Mouse (Mus musculus): ENCODE data around the gene Adarb1. TPM values are rescaled to one million over a fixed set of nuclear protein-coding genes. Genes with fewer than 3 reads are reported as not detected.
A peak's percentile ranks its signal among the peaks of the same experiment; 100 is the strongest.

The Adarb1 gene
- polyA plus RNA-seq, 1 experiment from 2014 or later = 6.9 TPM

GRCm38 (mm10) chr10:77255676-77256075 lies 162.4 kb downstream of the Adarb1 start:
- TF ChIP-seq CTCF (IDR thresholded peaks at IDR 0.05; ENCODE audit: low read depth) = no peak
- no peak for TF ChIP-seq EP300 (optimal IDR thresholded peaks at IDR 0.05)
- Histone ChIP-seq H3K36me3 (ENCODE audit: control insufficient read depth, insufficient read depth, low read length) (no peaks in the 10 kb centered on the region), H3K4me3 (ENCODE audit: low read depth, low read length) (no peak overlapping the region), H3K9me3 (ENCODE audit: control insufficient read depth, low read length) (no peaks in the 10 kb centered on the region), H3K27ac (replicated peaks) (no peak overlapping the region), H3K9ac (ENCODE audit: low read length) (no peak overlapping the region), H3K4me1 (replicated peaks; ENCODE audit: control insufficient read depth, insufficient read depth) (peaks cover 10% of the 10 kb centered on the region; the same call in 1 of the 2 replicates), H3K4me2 (replicated peaks; ENCODE audit: low read depth) (no peak overlapping the region), H3K27me3 (ENCODE audit: control insufficient read depth, insufficient read depth, low read length) (no peaks in the 10 kb centered on the region)
- no peak for ATAC-seq (ENCODE audit: low FRiP score, low TSS enrichment)
- no peak for DNase-seq (ENCODE audit: low spot score)
- 63% methylated on average over 3 of the region's 3 CpGs for WGBS

GRCm38 (mm10) chr10:77255231-77255630 lies 162.8 kb downstream of the Adarb1 start:
- 0 out of 2 replicates have a peak overlapping the region, but pooled peaks have one; percentile 36 for H3K27ac ChIP-seq (replicated peaks)
- no peaks in the 10 kb centered on the region for H3K36me3 ChIP-seq (ENCODE audit: control insufficient read depth, insufficient read depth, low read length)
- H3K4me1 ChIP-seq (replicated peaks; ENCODE audit: control insufficient read depth, insufficient read depth) = peaks cover 10% of the 10 kb centered on the region; the same call in 1 of the 2 replicates
- no peak overlapping the region for H3K4me2 ChIP-seq (replicated peaks; ENCODE audit: low read depth)
- 81% methylated on average over 3 of the region's 3 CpGs for WGBS
- ATAC-seq (ENCODE audit: low FRiP score, low TSS enrichment) (no peak), DNase-seq (ENCODE audit: low spot score) (no peak)
- H3K4me3 ChIP-seq (ENCODE audit: low read depth, low read length) = no peak overlapping the region
- H3K9ac ChIP-seq (ENCODE audit: low read length) = no peak overlapping the region
- no peaks in the 10 kb centered on the region for H3K9me3 ChIP-seq (ENCODE audit: control insufficient read depth, low read length)
- no peaks in the 10 kb centered on the region for H3K27me3 ChIP-seq (ENCODE audit: control insufficient read depth, insufficient read depth, low read length)
- no peak for TF ChIP-seq EP300 (optimal IDR thresholded peaks at IDR 0.05)
- no peak for TF ChIP-seq CTCF (IDR thresholded peaks at IDR 0.05; ENCODE audit: low read depth)

- 3% methylated on average over 4 of the region's 4 CpGs for WGBS
- Histone ChIP-seq H3K9me3 (ENCODE audit: control insufficient read depth, low read length) (no peaks in the 10 kb centered on the region), H3K4me2 (replicated peaks; ENCODE audit: low read depth) (no peak overlapping the region), H3K9ac (ENCODE audit: low read length) (no peak overlapping the region), H3K4me3 (ENCODE audit: low read depth, low read length) (no peak overlapping the region), H3K36me3 (ENCODE audit: control insufficient read depth, insufficient read depth, low read length) (no peaks in the 10 kb centered on the region), H3K27me3 (ENCODE audit: control insufficient read depth, insufficient read depth, low read length) (no peaks in the 10 kb centered on the region), H3K4me1 (replicated peaks; ENCODE audit: control insufficient read depth, insufficient read depth) (peaks cover 10% of the 10 kb centered on the region; the same call in 1 of the 2 replicates), H3K27ac (replicated peaks) (peak overlapping the region; percentile 87; the same call in 1 of the 2 replicates)
- DNase-seq (ENCODE audit: low spot score) = peak; percentile 78
- peak; percentile 33 for ATAC-seq (ENCODE audit: low FRiP score, low TSS enrichment)
- TF ChIP-seq EP300 (optimal IDR thresholded peaks at IDR 0.05) (no peak), CTCF (IDR thresholded peaks at IDR 0.05; ENCODE audit: low read depth) (peak; percentile 99)
Observed at GRCm38 (mm10) chr10:77252790-77253189, 165.3 kb downstream of the Adarb1 start.

GRCm38 (mm10) chr10:77251784-77252539 lies 166.1 kb downstream of the Adarb1 start:
- no peaks in the 10 kb centered on the region for H3K9me3 ChIP-seq (ENCODE audit: control insufficient read depth, low read length)
- ATAC-seq (ENCODE audit: low FRiP score, low TSS enrichment) (peak; percentile 78), DNase-seq (ENCODE audit: low spot score) (peak; percentile 60)
- peak overlapping the region; percentile 39 for H3K4me2 ChIP-seq (replicated peaks; ENCODE audit: low read depth)
- no peaks in the 10 kb centered on the region for H3K27me3 ChIP-seq (ENCODE audit: control insufficient read depth, insufficient read depth, low read length)
- TF ChIP-seq CTCF (IDR thresholded peaks at IDR 0.05; ENCODE audit: low read depth) = no peak
- TF ChIP-seq EP300 (optimal IDR thresholded peaks at IDR 0.05) = no peak
- peak overlapping the region; percentile 87 for H3K27ac ChIP-seq (replicated peaks)
- peak overlapping the region; percentile 43 for H3K9ac ChIP-seq (ENCODE audit: low read length)
- H3K4me3 ChIP-seq (ENCODE audit: low read depth, low read length) = no peak overlapping the region; the same call in 1 of the 2 replicates
- H3K36me3 ChIP-seq (ENCODE audit: control insufficient read depth, insufficient read depth, low read length) = no peaks in the 10 kb centered on the region
- H3K4me1 ChIP-seq (replicated peaks; ENCODE audit: control insufficient read depth, insufficient read depth) = peaks cover 10% of the 10 kb centered on the region; the same call in 1 of the 2 replicates
- 35% methylated on average over 18 of the region's 18 CpGs for WGBS

GRCm38 (mm10) chr10:77251223-77251783 lies 166.8 kb downstream of the Adarb1 start:
- DNase-seq (ENCODE audit: low spot score) (peak; percentile 60), ATAC-seq (ENCODE audit: low FRiP score, low TSS enrichment) (peak; percentile 59)
- peak overlapping the region; percentile 87 for H3K27ac ChIP-seq (replicated peaks)
- no peaks in the 10 kb centered on the region for H3K9me3 ChIP-seq (ENCODE audit: control insufficient read depth, low read length)
- H3K4me3 ChIP-seq (ENCODE audit: low read depth, low read length) = no peak overlapping the region; the same call in 1 of the 2 replicates
- H3K4me1 ChIP-seq (replicated peaks; ENCODE audit: control insufficient read depth, insufficient read depth) = peaks cover 10% of the 10 kb centered on the region; the same call in 1 of the 2 replicates
- no peaks in the 10 kb centered on the region for H3K27me3 ChIP-seq (ENCODE audit: control insufficient read depth, insufficient read depth, low read length)
- WGBS = 16% methylated on average over 18 of the region's 18 CpGs
- no peak for TF ChIP-seq EP300 (optimal IDR thresholded peaks at IDR 0.05)
- TF ChIP-seq CTCF (IDR thresholded peaks at IDR 0.05; ENCODE audit: low read depth) = peak; percentile 56
- peak overlapping the region; percentile 43 for H3K9ac ChIP-seq (ENCODE audit: low read length)
- no peaks in the 10 kb centered on the region for H3K36me3 ChIP-seq (ENCODE audit: control insufficient read depth, insufficient read depth, low read length)
- H3K4me2 ChIP-seq (replicated peaks; ENCODE audit: low read depth) = peak overlapping the region; percentile 39

Data from stomach, postnatal 0 days (tissue).